Mouse (Mus musculus) liver, adult 2 months (tissue): ENCODE measurements around the gene Gm9045.
"Not testable (repeated sequence)": the region's sequence is repeated elsewhere in the genome, so short reads cannot be mapped to it uniquely, and the experiment has no call there.

Experiments used
- CTCF ChIP-seq: fragments of 200-500 bp; IDR thresholded peaks from 2 replicates; pipeline ENCODE4 v1.5.1; 2011; ENCODE audit warnings: low read depth, low read length, control low read depth
- POLR2A ChIP-seq: fragments of 200-500 bp; IDR thresholded peaks from 2 replicates; pipeline ENCODE4 v1.6.1; 2011; ENCODE audit warnings: low read length, control low read depth; ENCODE audit not compliant: insufficient read depth; ENCODE audit errors: extremely low read depth

- not testable (repeated sequence) for TF ChIP-seq POLR2A, CTCF
Observed at GRCm38 (mm10) chr10:118354005-118354404, 16.4 kb upstream of the Gm9045 start, which contains the start of gene Gm9049.
